Mouse (Mus musculus): ENCODE results near the gene Tmtc2. TPM values are rescaled to one million over a fixed set of nuclear protein-coding genes. Genes with fewer than 3 reads are reported as not detected.

The Tmtc2 gene
- polyA plus RNA-seq, 1 experiment: 14.5 TPM

- TF ChIP-seq POLR2A (IDR thresholded peaks at IDR 0.05; ENCODE audit: borderline replicate concordance, extremely low read depth, insufficient read depth, insufficient read length, poor library complexity, severe bottlenecking) (no peak), CTCF (IDR thresholded peaks at IDR 0.05; ENCODE audit: borderline replicate concordance, extremely low read depth, insufficient read depth, insufficient read length) (no peak)
- DNase-seq (ENCODE audit: low read depth): no peak
These were observed 129.9 kb downstream of the Tmtc2 start for GRCm38 (mm10) chr10:105444309-105444708.

DNA sequence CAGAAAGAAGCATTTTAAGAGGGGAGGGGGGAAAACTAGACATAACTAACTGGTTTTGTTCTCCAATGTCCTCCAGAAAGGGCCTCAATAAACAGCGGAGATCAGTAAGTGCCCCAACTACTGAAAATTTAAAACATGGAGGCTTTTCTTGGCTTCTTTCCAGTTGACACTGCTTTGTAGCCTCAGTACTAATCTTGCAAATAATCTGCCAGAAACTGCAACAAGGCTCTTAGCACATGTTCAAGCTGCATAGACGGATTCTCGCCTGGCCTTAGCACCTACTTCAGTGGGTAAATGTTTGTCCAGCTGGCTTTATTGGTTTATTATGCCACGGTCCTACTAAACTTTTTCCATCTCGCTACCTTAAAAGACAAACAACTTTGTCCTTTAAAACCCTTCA lies 139.4 kb downstream of the Tmtc2 start:
- no peak for TF ChIP-seq CTCF (IDR thresholded peaks at IDR 0.05; ENCODE audit: borderline replicate concordance, extremely low read depth, insufficient read depth, insufficient read length)
- TF ChIP-seq POLR2A (IDR thresholded peaks at IDR 0.05; ENCODE audit: borderline replicate concordance, extremely low read depth, insufficient read depth, insufficient read length, poor library complexity, severe bottlenecking): no peak
- DNase-seq (ENCODE audit: low read depth): peak; percentile 61

DNA sequence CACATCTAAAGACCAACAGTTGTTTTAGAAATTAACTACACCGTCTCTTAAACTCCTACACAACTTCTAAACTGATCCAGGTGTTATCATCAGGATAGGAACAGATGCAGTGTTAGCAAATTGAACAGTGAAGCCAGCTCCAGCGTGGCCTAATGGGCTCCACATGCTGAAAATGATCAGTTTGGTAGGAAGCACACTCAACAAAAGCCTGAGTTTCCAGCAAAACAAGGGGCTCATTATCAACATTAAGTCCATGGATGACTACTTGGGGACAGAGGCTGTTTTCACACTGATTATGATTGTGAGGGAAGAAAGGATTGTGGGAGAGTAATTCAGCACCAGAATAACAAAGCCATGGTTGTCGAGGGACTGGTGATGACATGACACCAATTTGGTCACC lies 143.4 kb downstream of the Tmtc2 start:
- TF ChIP-seq POLR2A (IDR thresholded peaks at IDR 0.05; ENCODE audit: borderline replicate concordance, extremely low read depth, insufficient read depth, insufficient read length, poor library complexity, severe bottlenecking) (no peak), CTCF (IDR thresholded peaks at IDR 0.05; ENCODE audit: borderline replicate concordance, extremely low read depth, insufficient read depth, insufficient read length) (no peak)
- peak; percentile 22 for DNase-seq (ENCODE audit: low read depth)

- TF ChIP-seq CTCF (IDR thresholded peaks at IDR 0.05; ENCODE audit: borderline replicate concordance, extremely low read depth, insufficient read depth, insufficient read length) (no peak), POLR2A (IDR thresholded peaks at IDR 0.05; ENCODE audit: borderline replicate concordance, extremely low read depth, insufficient read depth, insufficient read length, poor library complexity, severe bottlenecking) (no peak)
- no peak for DNase-seq (ENCODE audit: low read depth)
These were observed 144.0 kb downstream of the Tmtc2 start for GRCm38 (mm10) chr10:105430232-105430631.

GRCm38 (mm10) chr10:105428080-105428479 lies 146.2 kb downstream of the Tmtc2 start:
- peak; percentile 14 for DNase-seq (ENCODE audit: low read depth)
- no peak for TF ChIP-seq CTCF (IDR thresholded peaks at IDR 0.05; ENCODE audit: borderline replicate concordance, extremely low read depth, insufficient read depth, insufficient read length)
- TF ChIP-seq POLR2A (IDR thresholded peaks at IDR 0.05; ENCODE audit: borderline replicate concordance, extremely low read depth, insufficient read depth, insufficient read length, poor library complexity, severe bottlenecking): no peak

- DNase-seq (ENCODE audit: low read depth): peak; percentile 39
- TF ChIP-seq POLR2A (IDR thresholded peaks at IDR 0.05; ENCODE audit: borderline replicate concordance, extremely low read depth, insufficient read depth, insufficient read length, poor library complexity, severe bottlenecking) (no peak), CTCF (IDR thresholded peaks at IDR 0.05; ENCODE audit: borderline replicate concordance, extremely low read depth, insufficient read depth, insufficient read length) (no peak)
These were observed 146.6 kb downstream of the Tmtc2 start for GRCm38 (mm10) chr10:105427625-105428024.

GRCm38 (mm10) chr10:105425052-105425451 lies 149.2 kb downstream of the Tmtc2 start:
- no peak for TF ChIP-seq POLR2A (IDR thresholded peaks at IDR 0.05; ENCODE audit: borderline replicate concordance, extremely low read depth, insufficient read depth, insufficient read length, poor library complexity, severe bottlenecking)
- no peak for TF ChIP-seq CTCF (IDR thresholded peaks at IDR 0.05; ENCODE audit: borderline replicate concordance, extremely low read depth, insufficient read depth, insufficient read length)
- DNase-seq (ENCODE audit: low read depth): no peak

- peak; percentile 77 for DNase-seq (ENCODE audit: low read depth)
- TF ChIP-seq POLR2A (IDR thresholded peaks at IDR 0.05; ENCODE audit: borderline replicate concordance, extremely low read depth, insufficient read depth, insufficient read length, poor library complexity, severe bottlenecking) (no peak), CTCF (IDR thresholded peaks at IDR 0.05; ENCODE audit: borderline replicate concordance, extremely low read depth, insufficient read depth, insufficient read length) (no peak)
These were observed 151.1 kb downstream of the Tmtc2 start for GRCm38 (mm10) chr10:105423187-105423586.

GRCm38 (mm10) chr10:105417845-105418383 lies 156.3 kb downstream of the Tmtc2 start:
- TF ChIP-seq POLR2A (IDR thresholded peaks at IDR 0.05; ENCODE audit: borderline replicate concordance, extremely low read depth, insufficient read depth, insufficient read length, poor library complexity, severe bottlenecking) (no peak), CTCF (IDR thresholded peaks at IDR 0.05; ENCODE audit: borderline replicate concordance, extremely low read depth, insufficient read depth, insufficient read length) (no peak)
- peak; percentile 42 for DNase-seq (ENCODE audit: low read depth)

- TF ChIP-seq POLR2A (IDR thresholded peaks at IDR 0.05; ENCODE audit: borderline replicate concordance, extremely low read depth, insufficient read depth, insufficient read length, poor library complexity, severe bottlenecking): no peak
- TF ChIP-seq CTCF (IDR thresholded peaks at IDR 0.05; ENCODE audit: borderline replicate concordance, extremely low read depth, insufficient read depth, insufficient read length): no peak
- no peak for DNase-seq (ENCODE audit: low read depth)
These were observed 157.7 kb downstream of the Tmtc2 start for GRCm38 (mm10) chr10:105416601-105417000.

- DNase-seq (ENCODE audit: low read depth): no peak
- TF ChIP-seq CTCF (IDR thresholded peaks at IDR 0.05; ENCODE audit: borderline replicate concordance, extremely low read depth, insufficient read depth, insufficient read length) (no peak), POLR2A (IDR thresholded peaks at IDR 0.05; ENCODE audit: borderline replicate concordance, extremely low read depth, insufficient read depth, insufficient read length, poor library complexity, severe bottlenecking) (no peak)
These were observed 168.3 kb downstream of the Tmtc2 start for GRCm38 (mm10) chr10:105405856-105406527.

DNA sequence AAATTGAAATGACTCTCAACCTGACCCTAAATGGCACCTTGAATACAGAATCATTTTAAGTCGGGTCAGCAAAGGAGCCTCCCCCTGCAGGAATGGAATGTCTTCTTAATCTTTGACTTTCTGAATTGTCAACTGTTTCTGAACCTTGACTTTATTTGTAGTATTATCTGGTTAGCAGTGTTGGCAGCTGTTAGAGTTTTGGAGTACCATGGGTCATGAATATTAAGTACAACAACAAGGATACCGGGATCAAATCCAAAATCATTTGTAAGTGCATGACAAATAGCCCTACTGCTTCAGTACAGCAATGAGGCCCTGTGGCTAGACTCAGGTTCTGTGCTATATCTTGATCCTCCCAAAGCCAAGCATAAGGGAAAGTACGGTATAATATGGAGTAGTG lies 170.3 kb downstream of the Tmtc2 start:
- peak; percentile 38 for DNase-seq (ENCODE audit: low read depth)

More for the DNA sequence above, 170.3 kb downstream of the Tmtc2 start:
- TF ChIP-seq CTCF (IDR thresholded peaks at IDR 0.05; ENCODE audit: borderline replicate concordance, extremely low read depth, insufficient read depth, insufficient read length): no peak
- no peak for TF ChIP-seq POLR2A (IDR thresholded peaks at IDR 0.05; ENCODE audit: borderline replicate concordance, extremely low read depth, insufficient read depth, insufficient read length, poor library complexity, severe bottlenecking)
